Mouse (Mus musculus): ENCODE measurements around the gene Rap1gap2. TPM values are rescaled to one million over a fixed set of nuclear protein-coding genes. Genes with fewer than 3 reads are reported as not detected.

The Rap1gap2 gene
- polyA plus RNA-seq, 1 experiment from 2014 or later = 0.75 TPM

- no peaks in the 10 kb centered on the region for H3K9me3 ChIP-seq (ENCODE audit: low read length)
- peak overlapping the region; percentile 57; the same call in 1 of the 2 replicates for H3K27ac ChIP-seq (ENCODE audit: low read depth)
- H3K4me2 ChIP-seq (ENCODE audit: low read depth, low read length) = peak overlapping the region; percentile 85
- DNase-seq = no peak
- TF ChIP-seq CTCF (IDR thresholded peaks at IDR 0.05; ENCODE audit: low read depth) = no peak
- no peak for TF ChIP-seq EP300 (IDR thresholded peaks at IDR 0.05; ENCODE audit: low read depth)
- H3K36me3 ChIP-seq (replicated peaks; ENCODE audit: insufficient read depth, low read length) = no peaks in the 10 kb centered on the region
- peak overlapping the region; percentile 74 for H3K4me3 ChIP-seq (ENCODE audit: low read depth, low read length)
- WGBS (ENCODE audit: insufficient replicate concordance) = 20% methylated on average over 9 of the region's 9 CpGs
- H3K9ac ChIP-seq (replicated peaks) = peak overlapping the region; percentile 74
- H3K4me1 ChIP-seq (ENCODE audit: insufficient read depth) = peaks cover 11% of the 10 kb centered on the region
- H3K27me3 ChIP-seq (ENCODE audit: insufficient read depth, low read length) = peaks cover 30% of the 10 kb centered on the region
- ATAC-seq = no peak
Observed at GRCm38 (mm10) chr11:74638791-74639411, 28.2 kb upstream of the Rap1gap2 start.

GRCm38 (mm10) chr11:74637971-74638790, 27.5 kb upstream of the Rap1gap2 start:
- WGBS (ENCODE audit: insufficient replicate concordance) = 3% methylated on average over 85 of the region's 86 CpGs
- DNase-seq = peak; percentile 77
- Histone ChIP-seq H3K27me3 (ENCODE audit: insufficient read depth, low read length) (peaks cover 30% of the 10 kb centered on the region), H3K4me3 (ENCODE audit: low read depth, low read length) (peak overlapping the region; percentile 74), H3K27ac (ENCODE audit: low read depth) (peak overlapping the region; percentile 57), H3K9me3 (ENCODE audit: low read length) (no peaks in the 10 kb centered on the region), H3K4me2 (ENCODE audit: low read depth, low read length) (peak overlapping the region; percentile 85), H3K9ac (replicated peaks) (peak overlapping the region; percentile 74), H3K36me3 (replicated peaks; ENCODE audit: insufficient read depth, low read length) (no peaks in the 10 kb centered on the region), H3K4me1 (ENCODE audit: insufficient read depth) (peaks cover 11% of the 10 kb centered on the region)
- TF ChIP-seq EP300 (IDR thresholded peaks at IDR 0.05; ENCODE audit: low read depth) (no peak), CTCF (IDR thresholded peaks at IDR 0.05; ENCODE audit: low read depth) (peak; percentile 69)
- ATAC-seq = peak; percentile 89

DNA sequence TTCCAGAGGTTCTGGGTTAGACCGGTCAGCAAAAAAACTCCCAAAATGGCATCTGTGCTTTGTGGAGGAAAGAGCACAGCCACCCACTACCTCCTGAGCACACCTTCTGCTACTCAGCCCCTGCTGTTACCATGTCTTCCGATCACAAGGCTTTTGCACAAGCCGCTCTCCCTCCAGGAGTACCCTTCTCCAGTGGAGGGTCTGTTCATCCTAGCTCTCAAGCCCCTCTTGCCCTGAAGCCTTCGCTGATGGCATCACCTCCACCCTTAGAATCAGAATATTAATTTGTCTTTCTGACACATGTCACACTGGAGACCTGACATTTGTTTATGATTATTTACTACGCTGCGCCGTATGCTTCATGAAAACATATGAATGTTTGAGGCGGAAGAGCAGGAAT, 26.8 kb upstream of the Rap1gap2 start:
- 30% methylated on average over 8 of the region's 8 CpGs for WGBS (ENCODE audit: insufficient replicate concordance)
- no peak for DNase-seq
- Histone ChIP-seq H3K27me3 (ENCODE audit: insufficient read depth, low read length) (peaks cover 30% of the 10 kb centered on the region), H3K36me3 (replicated peaks; ENCODE audit: insufficient read depth, low read length) (no peaks in the 10 kb centered on the region), H3K4me3 (ENCODE audit: low read depth, low read length) (peak overlapping the region; percentile 74), H3K4me2 (ENCODE audit: low read depth, low read length) (peak overlapping the region; percentile 85), H3K9me3 (ENCODE audit: low read length) (no peaks in the 10 kb centered on the region), H3K9ac (replicated peaks) (peak overlapping the region; percentile 74; the same call in 1 of the 2 replicates), H3K27ac (ENCODE audit: low read depth) (no peak overlapping the region), H3K4me1 (ENCODE audit: insufficient read depth) (peaks cover 11% of the 10 kb centered on the region)
- no peak for TF ChIP-seq EP300 (IDR thresholded peaks at IDR 0.05; ENCODE audit: low read depth)
- no peak for TF ChIP-seq CTCF (IDR thresholded peaks at IDR 0.05; ENCODE audit: low read depth)
- no peak for ATAC-seq

GRCm38 (mm10) chr11:74634490-74635275, 24.0 kb upstream of the Rap1gap2 start:
- H3K36me3 ChIP-seq (replicated peaks; ENCODE audit: insufficient read depth, low read length) = no peaks in the 10 kb centered on the region
- H3K4me2 ChIP-seq (ENCODE audit: low read depth, low read length) = no peak overlapping the region
- H3K4me1 ChIP-seq (ENCODE audit: insufficient read depth) = peaks cover 7% of the 10 kb centered on the region; the same call in 1 of the 2 replicates
- no peaks in the 10 kb centered on the region for H3K9me3 ChIP-seq (ENCODE audit: low read length)
- peaks cover 25% of the 10 kb centered on the region for H3K27me3 ChIP-seq (ENCODE audit: insufficient read depth, low read length)
- DNase-seq = peak; percentile 63
- 66% methylated on average over 5 of the region's 5 CpGs for WGBS (ENCODE audit: insufficient replicate concordance)
- peak; percentile 96 for TF ChIP-seq CTCF (IDR thresholded peaks at IDR 0.05; ENCODE audit: low read depth)
- TF ChIP-seq EP300 (IDR thresholded peaks at IDR 0.05; ENCODE audit: low read depth) = no peak
- no peak for ATAC-seq
- H3K27ac ChIP-seq (ENCODE audit: low read depth) = no peak overlapping the region
- no peak overlapping the region for H3K9ac ChIP-seq (replicated peaks)
- H3K4me3 ChIP-seq (ENCODE audit: low read depth, low read length) = no peak overlapping the region

GRCm38 (mm10) chr11:74631880-74632789, 21.4 kb upstream of the Rap1gap2 start:
- no peaks in the 10 kb centered on the region for H3K4me1 ChIP-seq (ENCODE audit: insufficient read depth)
- TF ChIP-seq EP300 (IDR thresholded peaks at IDR 0.05; ENCODE audit: low read depth) (no peak), CTCF (IDR thresholded peaks at IDR 0.05; ENCODE audit: low read depth) (no peak)
- no peaks in the 10 kb centered on the region for H3K9me3 ChIP-seq (ENCODE audit: low read length)
- H3K27ac ChIP-seq (ENCODE audit: low read depth) = no peak overlapping the region
- DNase-seq (no peak), ATAC-seq (no peak)
- no peak overlapping the region for H3K4me3 ChIP-seq (ENCODE audit: low read depth, low read length)
- no peaks in the 10 kb centered on the region for H3K36me3 ChIP-seq (replicated peaks; ENCODE audit: insufficient read depth, low read length)
- 73% methylated on average over 7 of the region's 7 CpGs for WGBS (ENCODE audit: insufficient replicate concordance)
- no peak overlapping the region for H3K9ac ChIP-seq (replicated peaks)
- no peak overlapping the region for H3K4me2 ChIP-seq (ENCODE audit: low read depth, low read length)
- H3K27me3 ChIP-seq (ENCODE audit: insufficient read depth, low read length) = peaks cover 2% of the 10 kb centered on the region

All from liver, postnatal 0 days (tissue).